In genomic region chr5:91282969-91283368, GRCm38 (mm10) we compare ENCODE assay signal across 11 mouse cellular contexts.
DNase-seq lines count a peak whose midpoint lies in the region; ATAC-seq and TF ChIP-seq lines count a peak whose summit lies in the region.
"Had no signal": no experiment of that assay in that cellular context is flagged by ENCODE, and none has a peak within 500 bp of the region (broad histone marks: within the 10 kb centered on the region; RNA-seq: fewer than 3 reads in every experiment).

No protein-coding gene starts in this region.

- peak; percentile 14 for DNase-seq in kidney, adult 2 months
- no peak for DNase-seq in kidney, adult 11 months
- DNase-seq in NIH3T3 (ENCODE audit: low read depth) = peak; percentile 93
- DNase-seq in lung, adult 18-20 months = peak; percentile 88 to 93
- DNase-seq in stomach, postnatal 0 days (ENCODE audit: low spot score) = peak; percentile 59
- no peak for DNase-seq in left cerebral cortex, adult 9 months (ENCODE audit: low spot score in 2 of 2)

- no peak overlapping the region for H3K4me3 ChIP-seq in kidney, adult 2 months (ENCODE audit: insufficient read depth, low read depth, low read length)
- H3K4me3 ChIP-seq in stomach, postnatal 0 days (ENCODE audit: low read depth, low read length) = no peak overlapping the region
- no peak overlapping the region for H3K4me3 ChIP-seq in hindbrain, embryonic 16.5 days (ENCODE audit: low read length)
- H3K4me3 ChIP-seq in heart, embryonic 12.5 days = no peak overlapping the region
- H3K4me3 ChIP-seq: erythroblast, embryonic 14.5 days; heart, embryonic 13.5 days had no signal

- no peaks in the 10 kb centered on the region for H3K9me3 ChIP-seq in stomach, postnatal 0 days (ENCODE audit: control insufficient read depth, low read length)
- H3K9me3 ChIP-seq in hindbrain, embryonic 16.5 days (ENCODE audit: control insufficient read depth, low read length) = no peaks in the 10 kb centered on the region
- H3K9me3 ChIP-seq in heart, embryonic 12.5 days (replicated peaks) = no peaks in the 10 kb centered on the region
- H3K9me3 ChIP-seq: heart, embryonic 13.5 days had no signal

- TF ChIP-seq EP300 in stomach, postnatal 0 days (optimal IDR thresholded peaks at IDR 0.05) = no peak

- no peak overlapping the region for H3K4me2 ChIP-seq in stomach, postnatal 0 days (replicated peaks; ENCODE audit: low read depth)
- H3K4me2 ChIP-seq in hindbrain, embryonic 16.5 days (ENCODE audit: low read length) = no peak overlapping the region
- H3K4me2 ChIP-seq in heart, embryonic 12.5 days = no peak overlapping the region
- H3K4me2 ChIP-seq: heart, embryonic 13.5 days had no signal

- H3K27ac ChIP-seq in kidney, adult 2 months (ENCODE audit: insufficient read depth, low read depth, low read length) = no peak overlapping the region
- no peak overlapping the region for H3K27ac ChIP-seq in stomach, postnatal 0 days (replicated peaks)
- H3K27ac ChIP-seq in hindbrain, embryonic 16.5 days (ENCODE audit: low read depth, low read length) = no peak overlapping the region
- H3K27ac ChIP-seq in heart, embryonic 12.5 days (ENCODE audit: poor library complexity, severe bottlenecking) = no peak overlapping the region
- H3K27ac ChIP-seq: heart, embryonic 13.5 days; liver, embryonic 14.5 days had no signal

- ATAC-seq in stomach, postnatal 0 days (ENCODE audit: low FRiP score, low TSS enrichment) = peak; percentile 91
- ATAC-seq in hindbrain, embryonic 16.5 days = no peak
- no peak for ATAC-seq in heart, embryonic 12.5 days (ENCODE audit: insufficient number of reproducible peaks, low FRiP score)

- H3K4me1 ChIP-seq in kidney, adult 2 months (ENCODE audit: control insufficient read depth, insufficient read depth, low read length) = no peaks in the 10 kb centered on the region
- no peaks in the 10 kb centered on the region for H3K4me1 ChIP-seq in stomach, postnatal 0 days (replicated peaks; ENCODE audit: control insufficient read depth, insufficient read depth)
- no peaks in the 10 kb centered on the region for H3K4me1 ChIP-seq in hindbrain, embryonic 16.5 days (ENCODE audit: control insufficient read depth, insufficient read depth, low read depth, low read length)
- H3K4me1 ChIP-seq in heart, embryonic 12.5 days (replicated peaks) = no peaks in the 10 kb centered on the region
- H3K4me1 ChIP-seq: heart, embryonic 13.5 days had no signal

- H3K9ac ChIP-seq in stomach, postnatal 0 days (ENCODE audit: low read length) = no peak overlapping the region
- H3K9ac ChIP-seq in hindbrain, embryonic 16.5 days (ENCODE audit: low read depth, low read length) = no peak overlapping the region
- no peak overlapping the region for H3K9ac ChIP-seq in heart, embryonic 12.5 days
- H3K9ac ChIP-seq: heart, embryonic 13.5 days; liver, embryonic 14.5 days had no signal

- H3K27me3 ChIP-seq in kidney, adult 2 months (replicated peaks; ENCODE audit: control insufficient read depth, insufficient read depth, low read length) = no peaks in the 10 kb centered on the region
- no peaks in the 10 kb centered on the region for H3K27me3 ChIP-seq in stomach, postnatal 0 days (ENCODE audit: control insufficient read depth, insufficient read depth, low read length)
- H3K27me3 ChIP-seq in hindbrain, embryonic 16.5 days (replicated peaks; ENCODE audit: control insufficient read depth, insufficient read depth, low read length) = no peaks in the 10 kb centered on the region
- H3K27me3 ChIP-seq in heart, embryonic 12.5 days (replicated peaks) = no peaks in the 10 kb centered on the region
- H3K27me3 ChIP-seq: heart, embryonic 13.5 days had no signal

- no peaks in the 10 kb centered on the region for H3K36me3 ChIP-seq in kidney, adult 2 months (ENCODE audit: control insufficient read depth, insufficient read depth, low read length)
- H3K36me3 ChIP-seq in stomach, postnatal 0 days (ENCODE audit: control insufficient read depth, insufficient read depth, low read length) = no peaks in the 10 kb centered on the region
- no peaks in the 10 kb centered on the region for H3K36me3 ChIP-seq in hindbrain, embryonic 16.5 days (ENCODE audit: control insufficient read depth, insufficient read depth, low read length)
- no peaks in the 10 kb centered on the region for H3K36me3 ChIP-seq in heart, embryonic 12.5 days
- H3K36me3 ChIP-seq: heart, embryonic 13.5 days had no signal

- WGBS in kidney, adult 2 months = 59% methylated on average over 7 of the region's 7 CpGs
- WGBS in stomach, postnatal 0 days = 53% methylated on average over 7 of the region's 7 CpGs
- 84% methylated on average over 7 of the region's 7 CpGs for WGBS in hindbrain, embryonic 16.5 days
- WGBS in heart, embryonic 12.5 days = 70% methylated on average over 7 of the region's 7 CpGs

- TF ChIP-seq CTCF in kidney, adult 2 months (conservative IDR thresholded peaks at IDR 0.05; ENCODE audit: insufficient read depth, insufficient read length, low read depth, low read length) = no peak
- no peak for TF ChIP-seq CTCF in stomach, postnatal 0 days (IDR thresholded peaks at IDR 0.05; ENCODE audit: low read depth)

- no peak for TF ChIP-seq POLR2A in kidney, adult 2 months (IDR thresholded peaks at IDR 0.05; ENCODE audit: low read depth, low read length)

Comparison
In these comparisons a context has a peak if more than half of its experiments do, and no peak if none do; other contexts are left out.
1. DNase-seq: peak in kidney, adult 2 months (single experiment), NIH3T3 (single experiment), lung, adult 18-20 months (2 of 2) and stomach, postnatal 0 days (single experiment); none in kidney, adult 11 months (single experiment) and left cerebral cortex, adult 9 months (0 of 2).